Mouse (Mus musculus): Measurements from ENCODE around the gene Olfr1152.

Gene Olfr1152

GRCm38 (mm10) chr2:87866192-87866591 lies at the start of gene Olfr1152:
Gene Olfr1152, plus strand, starts transcription at chr2:87866492.
- no peak for DNase-seq (ENCODE audit: low spot score)

DNA sequence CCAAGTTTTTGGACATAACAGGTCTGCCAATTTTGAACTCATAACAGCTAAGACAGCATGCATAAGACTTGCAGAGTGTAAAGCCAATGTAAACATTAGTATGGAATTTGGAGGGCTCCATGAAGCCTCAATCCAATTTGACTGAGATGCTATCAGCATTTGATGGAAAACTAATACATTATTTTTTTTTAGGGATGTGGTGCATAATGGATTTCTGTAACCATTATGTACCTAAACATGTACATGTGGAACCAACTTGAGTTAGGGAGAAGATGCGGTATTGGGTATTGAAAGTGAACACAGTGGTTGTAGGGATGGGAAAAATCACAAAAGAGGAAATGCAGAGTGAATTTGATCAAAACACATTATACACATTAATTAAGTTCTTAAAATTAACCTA lies 36.1 kb upstream of the Olfr1152 start, which contains the start of gene Olfr1148:
Olfr1148 (plus strand) TSS at position 301 of the 400 bp plus-strand sequence.
- no peak for DNase-seq (ENCODE audit: low spot score)

- DNase-seq (ENCODE audit: low spot score): no peak
Observed at GRCm38 (mm10) chr2:87843693-87844092, 22.6 kb upstream of the Olfr1152 start, which contains the start of gene Olfr1150-ps1. Gene Olfr1150-ps1, plus strand, starts transcription at chr2:87843993.

GRCm38 (mm10) chr2:87855562-87855961 lies 10.7 kb upstream of the Olfr1152 start, which contains the start of gene Olfr1151:
Gene Olfr1151, plus strand, starts transcription at chr2:87855862.
- no peak for DNase-seq (ENCODE audit: low spot score)

- DNase-seq (ENCODE audit: low spot score): no peak
Observed at GRCm38 (mm10) chr2:87894662-87895061, 28.4 kb downstream of the Olfr1152 start, which contains the start of gene Olfr1153. Gene Olfr1153, plus strand, starts transcription at chr2:87894962.

DNA sequence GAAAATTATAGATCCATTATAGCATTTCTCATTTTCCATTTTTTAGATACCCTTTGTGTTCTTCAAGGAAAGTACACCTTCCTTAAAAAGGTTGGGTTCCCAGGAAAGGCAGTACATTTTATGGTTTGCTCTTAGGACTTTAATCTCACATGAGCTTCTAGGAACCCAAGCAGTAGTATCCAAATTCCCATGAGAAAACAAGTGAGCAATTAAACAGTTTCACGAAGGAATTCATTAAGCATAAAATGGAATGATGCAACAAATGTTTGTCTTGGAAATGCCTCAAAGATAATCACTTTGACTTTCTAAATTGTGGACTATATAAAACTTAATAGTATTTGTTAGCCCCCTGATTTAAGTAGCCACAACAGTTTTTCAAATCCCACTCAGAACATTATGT lies 38.8 kb downstream of the Olfr1152 start, which contains the start of gene Olfr1154:
Olfr1154 (minus strand) TSS at position 101 of the 400 bp plus-strand sequence.
- no peak for DNase-seq (ENCODE audit: low spot score)

Measured in embryo, embryonic 10.5 days (tissue).